Mouse (Mus musculus) ES-E14 (cell line): ENCODE results near the gene Clptm1.

ENCODE experiments used
- CHD2 ChIP-seq: IDR thresholded peaks from 2 replicates; pipeline ENCODE4 v1.6.1; 2014; ENCODE audit warnings: mild to moderate bottlenecking, low read depth, low read length, inconsistent platforms
- HCFC1 ChIP-seq: IDR thresholded peaks from 2 replicates; pipeline ENCODE4 v1.6.1; 2012; ENCODE audit warnings: low read length, inconsistent platforms, borderline replicate concordance; ENCODE audit not compliant: insufficient read depth
- MAFK ChIP-seq: IDR thresholded peaks from 2 replicates; pipeline ENCODE4 v1.6.1; 2014; ENCODE audit warnings: mild to moderate bottlenecking, low read depth, low read length, inconsistent platforms; ENCODE audit not compliant: insufficient read depth
- ZC3H11A ChIP-seq: IDR thresholded peaks from 2 replicates; pipeline ENCODE4 v1.6.1; 2012; ENCODE audit warnings: low read depth, mild to moderate bottlenecking, inconsistent platforms, low read length, borderline replicate concordance
- ZNF384 ChIP-seq: IDR thresholded peaks from 2 replicates; pipeline ENCODE4 v1.6.1; 2012; ENCODE audit warnings: low read depth, low read length, inconsistent platforms

- no peak for TF ChIP-seq ZC3H11A
- no peak for TF ChIP-seq HCFC1
- TF ChIP-seq ZNF384 = no peak
- no peak for TF ChIP-seq MAFK
- TF ChIP-seq CHD2 = no peak
Measured at GRCm38 (mm10) chr7:19686521-19686920, 21.7 kb upstream of the Clptm1 start.
